Mouse (Mus musculus) retina, embryonic 14.5 days (tissue): ENCODE results near the gene Rab11fip2.

ENCODE experiments used
- DNase-seq: peaks from one replicate; pipeline ENCODE4 v3.0.0-alpha.2; 2015; ENCODE audit warnings: low spot score

Gene Rab11fip2

DNA sequence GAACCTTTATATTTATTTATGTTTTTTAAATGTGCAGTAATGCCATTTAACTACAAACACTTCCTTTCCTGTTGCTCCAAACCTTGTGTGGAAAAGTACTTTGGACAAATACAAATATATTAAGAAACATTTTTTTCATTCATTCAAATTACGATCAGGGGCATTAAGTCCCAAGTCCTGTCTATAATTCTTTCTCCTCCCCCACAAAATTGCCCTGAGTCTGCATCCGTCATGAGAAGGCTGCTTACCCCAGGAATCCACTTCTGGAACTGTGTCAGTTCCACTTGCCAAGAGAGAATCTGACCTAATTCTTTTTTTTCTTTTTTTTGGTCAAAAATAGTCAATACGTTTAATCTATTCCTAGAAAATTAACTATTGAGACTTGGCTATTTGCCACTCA is 90.4 kb downstream of the Rab11fip2 start:
- DNase-seq: no peak
